Mouse (Mus musculus) kidney, embryonic 15.5 days (tissue): ENCODE data around the gene Ppp1r14c. TPM values are rescaled to one million over a fixed set of nuclear protein-coding genes. Genes with fewer than 3 reads are reported as not detected.

Source experiments
- ATAC-seq: fragments of 200-750 bp; cut with Nextera tagmentation; replicated peaks from 2 replicates; pipeline ENCODE4 v1.8.0; 2017; ENCODE audit warnings: moderate TSS enrichment; ENCODE audit not compliant: low FRiP score
- H3K27ac ChIP-seq: fragments of 300-500 bp; sonication (generic); 2 replicates; pipeline ENCODE4 v1.5.1; 2015; ENCODE audit warnings: mild to moderate bottlenecking, inconsistent platforms
- H3K27me3 ChIP-seq: fragments of 300-500 bp; sonication (generic); 2 replicates; pipeline ENCODE4 v1.6.1; 2015; ENCODE audit warnings: inconsistent platforms
- H3K36me3 ChIP-seq: fragments of 300-500 bp; sonication (generic); 2 replicates; pipeline ENCODE4 v1.6.1; 2015; ENCODE audit warnings: inconsistent platforms
- H3K4me1 ChIP-seq: fragments of 300-500 bp; sonication (generic); 2 replicates; pipeline ENCODE4 v1.6.1; 2015; ENCODE audit warnings: inconsistent platforms
- H3K4me2 ChIP-seq: fragments of 300-500 bp; sonication (generic); 2 replicates; pipeline ENCODE4 v1.6.1; 2015; ENCODE audit warnings: moderate library complexity, mild to moderate bottlenecking, inconsistent platforms
- H3K4me3 ChIP-seq: fragments of 300-500 bp; sonication (generic); replicated peaks from 2 replicates; pipeline ENCODE4 v1.5.1; 2015; ENCODE audit warnings: mild to moderate bottlenecking, inconsistent platforms
- H3K9ac ChIP-seq: fragments of 300-500 bp; sonication (generic); 2 replicates; pipeline ENCODE4 v1.6.1; 2015; ENCODE audit warnings: mild to moderate bottlenecking, inconsistent platforms
- H3K9me3 ChIP-seq: fragments of 300-500 bp; sonication (generic); replicated peaks from 2 replicates; pipeline ENCODE4 v1.6.1; 2016; ENCODE audit warnings: inconsistent platforms
- WGBS: fragments of 180-500 bp; shearing (Covaris S2); methylation state at CpG from one replicate; pipeline ENCODE4 v1.1.7; 2015; ENCODE audit warnings: mixed read lengths; 5-methylcytosine and 5-hydroxymethylcytosine counted together
- polyA plus RNA-seq: library from polyadenylated mRNA; unstranded; fragments of >200 nt; fragmentation: Nextera tagmentation; extraction: Ambion mirVana; gene quantifications from 2 replicates; pipeline ENCODE4 v1.2.1, GENCODE M21; 2015

Ppp1r14c gene
- polyA plus RNA-seq, 1 experiment from 2014 or later = 5.2 TPM

DNA sequence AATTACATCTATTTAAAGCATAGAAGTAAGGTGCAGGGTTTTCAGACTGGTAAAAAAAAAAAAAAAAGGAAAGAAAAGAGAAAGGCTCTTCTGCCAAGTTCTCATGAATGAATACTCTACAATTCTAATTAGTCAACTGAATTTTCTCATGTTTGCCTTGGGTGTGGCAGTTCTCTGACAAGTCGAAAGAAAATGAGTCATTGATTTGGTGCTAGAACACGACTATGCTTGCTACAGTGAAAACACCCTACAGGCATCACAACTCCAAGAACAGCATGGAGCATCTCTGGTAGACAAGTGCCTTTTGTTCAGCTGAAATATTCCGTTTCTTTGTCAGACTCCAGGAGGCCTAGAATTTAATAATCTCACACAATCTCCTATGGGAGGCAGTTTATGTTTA is 17.3 kb downstream of the Ppp1r14c start:
- no peak for ATAC-seq

DNA sequence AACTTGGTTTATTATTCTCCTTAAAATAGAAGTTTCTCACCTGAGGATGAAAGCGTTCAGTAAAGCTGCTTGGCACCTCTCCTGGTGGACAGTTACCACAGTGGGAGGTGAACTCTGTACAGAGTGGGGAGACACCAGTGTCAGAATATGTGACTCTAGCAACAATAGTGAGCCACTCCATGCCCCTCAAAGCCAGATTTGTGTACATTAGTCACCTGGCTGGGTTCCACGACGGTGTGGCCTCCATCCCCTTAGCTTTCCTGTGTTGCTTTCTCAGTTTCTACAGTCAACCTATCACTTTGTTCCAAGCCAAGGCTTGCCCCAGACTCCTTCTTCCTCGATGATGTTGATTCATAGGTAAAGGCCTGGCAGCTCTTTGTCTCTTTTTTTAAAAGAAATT is 26.4 kb downstream of the Ppp1r14c start:
- Histone ChIP-seq H3K27me3 (no peaks in the 10 kb centered on the region), H3K9me3 (no peaks in the 10 kb centered on the region), H3K9ac (no peak overlapping the region), H3K36me3 (no peaks in the 10 kb centered on the region), H3K27ac (no peak overlapping the region), H3K4me2 (no peak overlapping the region), H3K4me3 (no peak overlapping the region), H3K4me1 (no peaks in the 10 kb centered on the region)
- WGBS = 71% methylated on average over 4 of the region's 4 CpGs
- no peak for ATAC-seq

More for the DNA sequence above, 17.3 kb downstream of the Ppp1r14c start:
- no peak overlapping the region for H3K4me3 ChIP-seq
- no peak overlapping the region for H3K4me2 ChIP-seq
- H3K9ac ChIP-seq = no peak overlapping the region
- no peaks in the 10 kb centered on the region for H3K36me3 ChIP-seq
- H3K27me3 ChIP-seq = no peaks in the 10 kb centered on the region
- no peaks in the 10 kb centered on the region for H3K4me1 ChIP-seq
- H3K9me3 ChIP-seq = no peaks in the 10 kb centered on the region
- no peak overlapping the region for H3K27ac ChIP-seq
- WGBS = 76% methylated on average over 3 of the region's 3 CpGs

DNA sequence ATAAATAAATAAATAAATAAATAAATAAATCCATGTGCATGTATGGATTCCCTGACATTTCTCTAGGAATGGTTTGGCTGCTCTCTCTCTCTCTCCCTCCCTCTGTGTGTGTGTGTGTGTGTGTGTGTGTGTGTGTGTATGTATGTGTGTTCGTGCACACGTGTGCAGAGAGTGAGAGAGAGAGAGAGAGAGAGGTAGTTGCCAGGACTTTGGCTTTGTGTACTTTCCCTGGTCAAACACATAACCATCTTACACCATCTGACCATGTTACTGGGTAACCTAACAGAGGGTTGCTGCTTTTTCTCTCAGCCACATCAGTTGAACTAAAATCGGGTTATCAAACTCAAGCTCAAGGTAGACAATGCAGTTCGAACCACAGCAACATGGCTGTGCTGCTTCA is 27.7 kb downstream of the Ppp1r14c start:
- no peaks in the 10 kb centered on the region for H3K4me1 ChIP-seq
- no peak overlapping the region for H3K9ac ChIP-seq
- H3K36me3 ChIP-seq = no peaks in the 10 kb centered on the region
- H3K4me2 ChIP-seq = no peak overlapping the region
- no peak overlapping the region for H3K27ac ChIP-seq
- WGBS = 92% methylated on average over 4 of the region's 4 CpGs
- H3K9me3 ChIP-seq = no peaks in the 10 kb centered on the region
- no peak overlapping the region for H3K4me3 ChIP-seq
- ATAC-seq = no peak
- H3K27me3 ChIP-seq = no peaks in the 10 kb centered on the region

DNA sequence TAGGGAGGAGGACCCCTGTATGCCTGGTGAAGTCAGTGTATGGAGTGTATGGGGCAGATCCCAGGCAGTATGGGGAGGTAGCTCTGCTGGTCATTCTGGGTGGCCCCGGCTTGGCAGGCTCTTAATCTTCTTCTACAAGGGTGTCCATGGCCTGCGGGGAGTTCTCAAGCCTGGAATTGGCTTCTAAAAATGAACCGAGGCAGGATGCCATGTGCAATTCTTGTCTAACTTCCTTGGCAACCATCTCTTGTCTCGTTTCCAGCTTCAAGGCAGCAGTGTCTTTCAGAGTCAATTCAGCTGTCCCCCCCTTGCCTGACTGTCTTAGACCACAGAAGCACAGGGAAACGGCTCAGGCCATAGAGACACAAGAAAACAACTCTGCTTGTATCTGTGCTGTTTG is 28.3 kb downstream of the Ppp1r14c start:
- Histone ChIP-seq H3K9ac (no peak overlapping the region), H3K9me3 (no peaks in the 10 kb centered on the region), H3K4me3 (no peak overlapping the region), H3K4me1 (no peaks in the 10 kb centered on the region), H3K36me3 (no peaks in the 10 kb centered on the region), H3K27me3 (no peaks in the 10 kb centered on the region), H3K27ac (no peak overlapping the region), H3K4me2 (no peak overlapping the region)
- WGBS = 79% methylated on average over 5 of the region's 5 CpGs
- ATAC-seq = no peak

DNA sequence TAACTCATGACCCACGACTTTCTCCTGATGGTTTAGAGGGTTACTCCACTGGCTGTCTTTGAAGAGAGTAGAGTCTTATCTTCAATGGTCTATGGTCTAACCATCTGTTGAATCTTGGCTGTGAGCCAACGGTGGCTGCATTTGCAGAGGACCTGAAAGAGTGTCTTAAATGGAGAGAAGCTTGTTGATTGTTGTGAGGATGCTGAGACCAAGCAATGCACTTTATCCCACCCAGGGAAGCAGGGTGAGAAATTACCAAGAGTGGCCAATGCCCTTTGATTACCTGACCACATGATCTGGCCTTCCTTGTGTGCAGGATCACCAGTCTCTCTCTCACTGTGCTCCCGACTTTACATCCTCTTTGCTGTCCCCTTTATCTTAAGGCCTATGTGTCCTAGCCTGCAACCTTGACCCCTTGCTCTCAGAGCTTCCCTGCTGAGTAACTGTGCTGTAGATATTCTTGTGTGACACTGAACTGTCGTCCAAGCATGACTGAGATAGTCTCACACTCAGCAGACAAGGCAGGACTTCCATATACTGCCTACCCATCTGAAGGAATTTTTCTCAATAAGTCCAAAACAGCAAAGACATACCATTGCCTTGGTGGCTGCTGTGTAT is 28.9 kb downstream of the Ppp1r14c start:
- no peak overlapping the region for H3K4me2 ChIP-seq
- H3K27ac ChIP-seq = no peak overlapping the region
- 76% methylated on average over 4 of the region's 4 CpGs for WGBS
- H3K9me3 ChIP-seq = no peaks in the 10 kb centered on the region
- H3K4me3 ChIP-seq = no peak overlapping the region
- ATAC-seq = no peak
- no peak overlapping the region for H3K9ac ChIP-seq
- no peaks in the 10 kb centered on the region for H3K4me1 ChIP-seq
- no peaks in the 10 kb centered on the region for H3K27me3 ChIP-seq
- H3K36me3 ChIP-seq = no peaks in the 10 kb centered on the region

DNA sequence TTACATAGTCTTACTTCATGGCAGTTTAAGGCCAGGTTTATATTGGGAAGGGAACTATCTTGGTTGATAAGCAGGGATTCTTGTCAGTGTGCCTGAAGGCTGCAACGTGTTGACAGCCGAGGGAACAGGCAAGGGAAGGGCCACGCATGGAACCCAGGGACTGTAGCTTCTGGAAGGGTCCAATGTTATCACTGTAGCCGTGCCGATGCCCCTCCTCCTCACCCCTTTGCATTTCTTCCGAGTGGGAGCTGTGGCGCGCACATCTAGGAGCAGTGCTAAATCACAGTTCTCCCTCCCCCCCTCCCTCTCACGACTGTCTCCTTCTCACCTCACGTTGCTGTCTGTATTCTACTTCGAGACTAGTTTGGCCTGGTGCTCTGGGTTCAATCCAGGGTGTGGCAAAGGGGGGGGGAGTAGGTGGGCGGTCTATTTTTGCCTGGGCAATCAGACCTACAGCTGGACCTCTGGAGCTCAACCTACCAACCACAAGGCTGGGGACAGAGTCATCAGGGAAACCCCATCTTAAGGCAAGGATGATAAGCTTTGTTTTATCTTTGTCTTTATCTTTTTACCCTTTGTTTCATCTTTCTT is 29.6 kb downstream of the Ppp1r14c start:
- Histone ChIP-seq H3K9me3 (no peaks in the 10 kb centered on the region), H3K27ac (no peak overlapping the region), H3K36me3 (no peaks in the 10 kb centered on the region), H3K27me3 (no peaks in the 10 kb centered on the region), H3K4me3 (no peak overlapping the region), H3K4me1 (no peaks in the 10 kb centered on the region), H3K4me2 (no peak overlapping the region), H3K9ac (no peak overlapping the region)
- 75% methylated on average over 12 of the region's 12 CpGs for WGBS
- ATAC-seq = no peak

DNA sequence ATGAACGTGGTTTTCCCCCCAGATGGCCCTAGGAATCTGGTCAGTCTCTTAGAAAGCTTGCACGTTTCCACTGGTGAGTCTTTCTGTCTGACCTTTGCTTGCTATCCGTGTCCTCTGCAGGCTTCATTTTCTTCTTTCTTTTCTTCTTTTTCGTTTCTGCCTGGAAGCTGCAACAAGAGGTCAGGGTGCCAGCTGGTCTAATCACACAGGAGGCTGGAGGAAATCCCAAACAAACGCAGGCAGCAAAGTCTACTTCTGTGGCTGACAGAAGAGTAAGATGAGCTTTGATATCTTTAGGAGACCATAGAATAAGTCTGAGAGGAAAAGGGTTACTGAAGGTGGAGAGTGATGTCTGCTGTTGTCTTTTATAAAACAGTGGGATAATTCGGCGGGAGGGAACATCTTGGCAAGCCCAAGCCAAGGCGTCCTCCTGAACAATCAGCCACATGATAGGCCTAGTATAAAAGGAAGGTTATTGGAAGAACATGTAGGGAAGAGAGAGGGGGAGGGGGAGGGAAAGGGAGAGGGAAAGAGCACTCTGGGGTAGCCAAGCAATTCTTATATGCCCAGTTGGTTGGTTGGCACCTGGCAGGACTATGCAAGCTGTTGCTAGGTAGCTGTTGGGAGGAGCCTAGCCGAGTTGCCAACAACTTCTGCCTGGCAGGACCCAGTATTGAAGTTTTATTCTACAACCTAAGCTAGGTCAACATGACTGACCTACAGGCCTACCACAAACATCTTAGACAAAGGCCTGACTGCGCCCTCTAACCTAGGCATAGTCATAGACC is 30.3 kb downstream of the Ppp1r14c start:
- no peak overlapping the region for H3K27ac ChIP-seq
- H3K9ac ChIP-seq = no peak overlapping the region
- no peaks in the 10 kb centered on the region for H3K4me1 ChIP-seq
- H3K4me2 ChIP-seq = no peak overlapping the region
- no peaks in the 10 kb centered on the region for H3K27me3 ChIP-seq
- H3K4me3 ChIP-seq = no peak overlapping the region
- WGBS = 75% methylated on average over 10 of the region's 10 CpGs
- no peaks in the 10 kb centered on the region for H3K9me3 ChIP-seq
- H3K36me3 ChIP-seq = no peaks in the 10 kb centered on the region
- ATAC-seq = no peak

DNA sequence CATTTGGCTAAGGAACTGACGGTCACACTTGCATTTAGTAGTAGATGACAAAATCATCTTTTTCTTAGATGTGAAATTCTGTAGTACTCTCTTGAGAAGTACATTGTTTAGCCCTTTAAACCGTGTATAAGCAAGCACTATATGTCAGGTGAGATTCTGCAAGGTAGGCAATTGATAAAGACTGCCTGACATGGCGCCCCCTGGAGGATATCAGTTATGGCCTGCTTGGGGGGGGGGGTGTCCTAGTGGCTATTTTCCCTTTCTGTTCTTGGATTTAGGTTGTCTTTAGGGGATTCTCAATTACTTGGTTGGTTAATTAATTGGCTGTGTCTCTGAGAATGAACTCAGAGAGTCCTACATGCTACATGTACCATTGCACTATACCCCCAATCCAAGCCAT is 31.5 kb downstream of the Ppp1r14c start:
- Histone ChIP-seq H3K27me3 (no peaks in the 10 kb centered on the region), H3K4me3 (no peak overlapping the region), H3K36me3 (no peaks in the 10 kb centered on the region), H3K4me2 (no peak overlapping the region), H3K27ac (no peak overlapping the region), H3K9ac (no peak overlapping the region), H3K4me1 (no peaks in the 10 kb centered on the region), H3K9me3 (no peaks in the 10 kb centered on the region)
- WGBS = 80% methylated on average over 3 of the region's 3 CpGs
- ATAC-seq = no peak

DNA sequence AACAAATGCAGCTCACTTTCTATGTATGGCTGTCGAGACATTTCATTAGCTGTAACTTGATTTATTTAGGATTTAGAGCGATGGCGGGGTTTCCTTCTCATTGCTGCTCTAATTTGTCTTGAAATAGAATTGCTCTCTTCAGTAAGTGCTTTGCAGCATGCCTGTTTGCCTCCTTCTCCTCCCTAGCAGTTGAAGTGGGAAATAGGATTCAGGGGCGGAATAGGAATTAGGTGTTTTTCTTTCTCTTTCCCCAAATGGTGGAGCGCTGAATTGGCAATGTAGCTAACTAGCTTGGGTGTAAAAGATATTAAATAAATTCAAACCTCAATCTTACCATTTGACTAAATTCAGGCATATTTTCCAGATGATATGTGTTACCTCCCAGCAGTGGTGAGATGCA is 32.2 kb downstream of the Ppp1r14c start:
- Histone ChIP-seq H3K27ac (no peak overlapping the region), H3K4me2 (no peak overlapping the region), H3K9me3 (no peaks in the 10 kb centered on the region), H3K9ac (no peak overlapping the region), H3K27me3 (no peaks in the 10 kb centered on the region), H3K4me1 (no peaks in the 10 kb centered on the region), H3K36me3 (no peaks in the 10 kb centered on the region), H3K4me3 (no peak overlapping the region)
- no peak for ATAC-seq
- 71% methylated on average over 5 of the region's 5 CpGs for WGBS

DNA sequence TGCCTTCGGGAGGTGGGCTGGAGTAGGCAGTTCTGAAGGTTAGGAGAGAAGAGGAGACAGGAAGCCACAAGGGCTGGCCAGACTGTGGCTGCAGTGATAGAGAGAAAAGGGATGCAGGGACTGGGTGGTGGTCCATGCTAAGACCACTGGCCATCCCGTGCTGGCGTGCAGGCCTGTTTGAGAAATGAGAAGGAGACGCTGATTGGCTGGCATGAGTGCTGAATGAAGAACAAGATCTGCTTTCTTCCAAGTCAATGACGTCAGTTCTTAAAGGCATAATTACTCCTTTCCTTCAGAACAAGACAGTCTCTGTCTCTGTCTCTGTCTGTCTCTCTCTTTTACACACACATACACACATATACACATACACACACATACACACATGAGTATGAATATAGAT is 36.4 kb downstream of the Ppp1r14c start:
- no peak overlapping the region for H3K4me3 ChIP-seq
- WGBS = 85% methylated on average over 5 of the region's 5 CpGs
- H3K9me3 ChIP-seq = no peaks in the 10 kb centered on the region
- no peaks in the 10 kb centered on the region for H3K27me3 ChIP-seq
- H3K27ac ChIP-seq = no peak overlapping the region
- no peak overlapping the region for H3K4me2 ChIP-seq
- H3K4me1 ChIP-seq = no peaks in the 10 kb centered on the region
- no peak overlapping the region for H3K9ac ChIP-seq
- no peak for ATAC-seq
- H3K36me3 ChIP-seq = no peaks in the 10 kb centered on the region

DNA sequence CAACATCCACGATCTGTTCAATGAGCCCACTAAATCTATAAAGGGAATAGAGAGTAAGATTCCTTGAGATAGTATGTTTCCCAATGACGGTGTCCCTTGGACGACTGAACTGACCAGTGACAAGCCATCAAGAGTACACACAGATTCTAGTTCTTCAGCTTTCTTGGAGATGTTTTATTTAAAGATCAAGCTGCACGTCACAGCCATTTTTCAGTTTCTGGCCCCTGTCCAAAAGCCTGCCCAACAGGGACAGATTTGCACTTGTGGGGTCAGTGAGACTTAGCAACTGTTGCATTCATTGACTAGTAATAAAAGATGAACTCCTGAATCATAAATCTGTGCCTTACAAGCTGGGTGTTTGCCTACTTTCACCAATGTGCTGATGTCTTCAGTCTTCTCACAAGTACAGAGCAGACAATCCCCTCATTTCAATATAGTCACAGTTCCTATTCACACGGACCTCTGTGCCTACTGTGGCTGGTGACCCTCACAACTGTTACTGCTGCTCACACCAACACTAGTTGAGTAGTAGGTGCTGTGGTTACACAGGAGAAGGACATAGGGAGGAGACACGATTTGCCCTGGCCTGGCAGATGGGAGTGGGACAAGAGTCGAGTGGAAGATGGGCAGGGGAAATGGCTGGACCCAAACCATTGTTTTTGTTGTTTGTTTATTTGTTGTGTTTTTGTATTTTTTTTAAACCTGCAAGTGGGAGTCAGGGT is 37.7 kb downstream of the Ppp1r14c start:
- Histone ChIP-seq H3K4me2 (no peak overlapping the region), H3K4me3 (no peak overlapping the region), H3K36me3 (no peaks in the 10 kb centered on the region), H3K27me3 (no peaks in the 10 kb centered on the region), H3K9ac (no peak overlapping the region), H3K27ac (no peak overlapping the region), H3K9me3 (no peaks in the 10 kb centered on the region), H3K4me1 (no peaks in the 10 kb centered on the region; the same call in 1 of the 2 replicates)
- no peak for ATAC-seq
- 63% methylated on average over 7 of the region's 7 CpGs for WGBS

DNA sequence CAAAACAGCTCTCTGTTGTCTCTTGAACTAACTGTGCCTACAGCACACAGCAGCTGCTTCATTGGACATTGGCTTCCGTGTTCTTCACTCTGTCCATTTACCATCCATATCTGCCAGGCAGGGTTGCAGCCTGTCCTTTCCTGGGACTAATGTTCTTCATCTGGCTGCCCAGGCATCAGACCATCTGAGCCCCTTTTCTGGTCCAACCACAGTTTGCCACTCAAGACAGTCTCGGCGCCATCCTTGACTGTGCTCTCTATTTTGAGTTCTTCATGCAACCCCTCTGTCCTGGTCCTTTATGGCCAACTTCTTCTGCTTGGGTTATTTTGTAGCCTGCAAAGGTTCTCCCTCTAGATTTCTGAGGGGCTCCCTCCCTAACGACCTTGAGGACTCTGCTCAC is 38.5 kb downstream of the Ppp1r14c start:
- WGBS = 93% methylated on average over 4 of the region's 4 CpGs
- no peaks in the 10 kb centered on the region for H3K36me3 ChIP-seq
- no peaks in the 10 kb centered on the region for H3K27me3 ChIP-seq
- H3K9me3 ChIP-seq = no peaks in the 10 kb centered on the region
- H3K4me3 ChIP-seq = no peak overlapping the region
- no peaks in the 10 kb centered on the region; the same call in 1 of the 2 replicates for H3K4me1 ChIP-seq
- no peak for ATAC-seq
- H3K27ac ChIP-seq = no peak overlapping the region
- H3K4me2 ChIP-seq = no peak overlapping the region
- no peak overlapping the region for H3K9ac ChIP-seq
